ENCODE assay signal across 22 mouse cellular contexts in the genomic region with DNA sequence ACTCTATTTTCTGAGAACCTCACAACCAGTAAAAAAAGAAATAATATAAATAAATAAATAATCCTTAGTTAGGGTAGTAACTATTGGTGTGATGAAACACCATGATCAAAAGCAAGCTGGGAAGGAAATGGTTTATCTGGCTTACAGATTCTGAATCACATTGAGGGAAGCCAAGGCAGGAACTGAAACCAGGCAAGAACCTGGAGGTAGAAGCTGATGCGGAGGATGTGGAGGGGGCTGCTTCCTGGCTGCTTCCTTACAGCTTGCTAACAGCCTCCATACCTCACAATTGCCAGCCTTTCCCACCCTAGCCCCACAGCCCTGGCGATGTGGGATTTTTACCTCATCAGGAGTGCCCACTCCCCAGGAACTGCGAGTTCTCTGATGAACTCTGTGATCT.
DNase-seq lines count a peak whose midpoint lies in the region; ATAC-seq and TF ChIP-seq lines count a peak whose summit lies in the region.
"Had no signal": no experiment of that assay in that cellular context is flagged by ENCODE, and none has a peak within 500 bp of the region (broad histone marks: within the 10 kb centered on the region; RNA-seq: fewer than 3 reads in every experiment).

No protein-coding gene starts in this region.

- no peak overlapping the region for H3K9ac ChIP-seq in kidney, embryonic 15.5 days
- H3K9ac ChIP-seq in CH12.LX (ENCODE audit: insufficient read depth, low read depth) = no peak overlapping the region
- H3K9ac ChIP-seq: forebrain, embryonic 13.5 days; hindbrain, embryonic 12.5 days; limb, embryonic 13.5 days; lung, embryonic 15.5 days had no signal

- H3K4me3 ChIP-seq in kidney, embryonic 15.5 days (replicated peaks) = no peak overlapping the region
- H3K4me3 ChIP-seq in CH12.LX (replicated peaks in 1 of 3; ENCODE audit: low read depth in 2 of 3, low read length in 2 of 3, poor library complexity in 1 of 3) = no peak overlapping the region
- H3K4me3 ChIP-seq in macrophage (ENCODE audit: inconsistent target) = no peak overlapping the region
- H3K4me3 ChIP-seq: erythroblast, embryonic 14.5 days; forebrain, embryonic 13.5 days; heart, adult 2 months; hindbrain, embryonic 12.5 days; layer of hippocampus, adult 2 months; left cerebral cortex, adult 2 months; limb, embryonic 13.5 days; lung, embryonic 15.5 days had no signal

- no peak overlapping the region for H3K4me2 ChIP-seq in kidney, embryonic 15.5 days
- H3K4me2 ChIP-seq in CH12.LX (ENCODE audit: insufficient read depth, low read depth, poor library complexity, severe bottlenecking) = peak overlapping the region; percentile 23; the same call in 1 of the 2 replicates
- H3K4me2 ChIP-seq: forebrain, embryonic 13.5 days; hindbrain, embryonic 12.5 days; limb, embryonic 13.5 days; liver, embryonic 11.5 days; lung, embryonic 15.5 days had no signal

- no peak for ATAC-seq in kidney, embryonic 15.5 days (replicated peaks; ENCODE audit: low FRiP score)
- no peak for ATAC-seq in activated CD4-positive, CD25-positive, alpha-beta regulatory T cell, adult 4 months
- ATAC-seq: forebrain, embryonic 13.5 days had no signal

- no peak for TF ChIP-seq POLR2A in CH12.LX (IDR thresholded peaks at IDR 0.05; ENCODE audit: low read depth, low read length)

- TF ChIP-seq CTCF in CH12.LX (conservative IDR thresholded peaks at IDR 0.05 in 1 of 2, IDR thresholded peaks at IDR 0.05 in 1 of 2; ENCODE audit: low read depth in 2 of 2, low read length in 2 of 2) = no peak

- H3K27me3 ChIP-seq in kidney, embryonic 15.5 days = peaks cover 13% of the 10 kb centered on the region; the same call in 1 of the 2 replicates
- H3K27me3 ChIP-seq in CH12.LX (replicated peaks) = peaks cover 2% of the 10 kb centered on the region
- H3K27me3 ChIP-seq in splenic B cell, adult 2 months (ENCODE audit: control insufficient read depth, insufficient read depth, low read length, poor library complexity, severe bottlenecking) = no peaks in the 10 kb centered on the region
- H3K27me3 ChIP-seq: limb, embryonic 13.5 days; lung, embryonic 15.5 days had no signal

- H3K36me3 ChIP-seq in kidney, embryonic 15.5 days = no peaks in the 10 kb centered on the region
- H3K36me3 ChIP-seq in CH12.LX (replicated peaks in 1 of 2; ENCODE audit: control insufficient read depth in 1 of 2, insufficient read depth in 1 of 2, low read length in 1 of 2) (no peaks in the 10 kb centered on the region), macrophage (ENCODE audit: inconsistent target) (no peaks in the 10 kb centered on the region)
- H3K36me3 ChIP-seq in splenic B cell, adult 2 months (ENCODE audit: control insufficient read depth, insufficient read depth, low read length, poor library complexity, severe bottlenecking) = no peaks in the 10 kb centered on the region
- H3K36me3 ChIP-seq: limb, embryonic 13.5 days; lung, embryonic 15.5 days had no signal

- TF ChIP-seq RAD21 in CH12.LX (IDR thresholded peaks at IDR 0.05; ENCODE audit: low read depth, low read length) = no peak; the same call in 1 of the 2 replicates

- 0 out of 2 replicates have a peak overlapping the region, but pooled peaks have one; percentile 55 for H3K27ac ChIP-seq in kidney, embryonic 15.5 days
- H3K27ac ChIP-seq in CH12.LX (ENCODE audit: insufficient read depth, low read depth) (no peak overlapping the region), macrophage (peak overlapping the region; percentile 84)
- H3K27ac ChIP-seq: forebrain, embryonic 13.5 days; heart, adult 2 months; hindbrain, embryonic 12.5 days; hindbrain, postnatal 0 days; layer of hippocampus, adult 2 months; left cerebral cortex, adult 2 months; limb, embryonic 13.5 days; lung, embryonic 15.5 days had no signal

- H3K79me2 ChIP-seq in CH12.LX (replicated peaks; ENCODE audit: control insufficient read depth, extremely low read depth, insufficient read depth, poor library complexity, severe bottlenecking) = no peaks in the 10 kb centered on the region
- H3K79me2 ChIP-seq in macrophage (ENCODE audit: inconsistent target) = no peaks in the 10 kb centered on the region

- DNase-seq in kidney, adult 18-20 months = no peak
- peak; percentile 63 for DNase-seq in CH12.LX (ENCODE audit: extremely low read depth)
- peak; percentile 45 for DNase-seq in splenic B cell, adult 2 months (ENCODE audit: low read depth, low spot score)
- DNase-seq in Muller cell, postnatal 12 days (ENCODE audit: inconsistent ontology term) = no peak
- DNase-seq: cerebellum, adult 18-20 months; gastrocnemius, postnatal 36 days; heart, adult 2 months; midbrain, embryonic 14.5 days; right cerebral cortex, postnatal 25 days; thymus, postnatal 36 days had no signal

- WGBS in kidney, embryonic 15.5 days = 77% methylated on average over 3 of the region's 3 CpGs
- 19% methylated on average over 3 of the region's 3 CpGs for WGBS in macrophage (ENCODE audit: missing documents)

- in situ Hi-C loops in CH12.LX (cut with MboI; ENCODE audit: low pct_ligation_motif_present, low pct_unique_long_range_greater_than_20kb, low sequenced_read_pairs) = no loop called here

- peak; percentile 84 for TF ChIP-seq EP300 in CH12.LX (IDR thresholded peaks at IDR 0.05; ENCODE audit: low read length)

- H3K9me3 ChIP-seq in kidney, embryonic 15.5 days (replicated peaks) = peaks cover 7% of the 10 kb centered on the region
- H3K9me3 ChIP-seq in CH12.LX (replicated peaks; ENCODE audit: low read length) = peaks cover 9% of the 10 kb centered on the region
- H3K9me3 ChIP-seq: lung, embryonic 15.5 days had no signal

- H3K4me1 ChIP-seq in kidney, embryonic 15.5 days = peaks cover 16% of the 10 kb centered on the region
- H3K4me1 ChIP-seq in CH12.LX (ENCODE audit: control insufficient read depth in 1 of 2, insufficient read depth in 2 of 2) = peaks cover 42 to 76% of the 10 kb centered on the region in 2 experiments
- H3K4me1 ChIP-seq: forebrain, embryonic 13.5 days; hindbrain, embryonic 12.5 days had no signal

- dilution Hi-C loops in CH12.LX (cut with MboI; ENCODE audit: extremely low pct_ligation_motif_present, extremely low pct_unique_long_range_greater_than_20kb, low sequenced_read_pairs) = no loop called here

TF ChIP-seq in CH12.LX, 34 proteins besides CTCF, POLR2A, EP300 and RAD21:
- no peak for TF ChIP-seq SMC3 (IDR thresholded peaks at IDR 0.05; ENCODE audit: low read depth, low read length)
- TF ChIP-seq RCOR1 (conservative IDR thresholded peaks at IDR 0.05; ENCODE audit: low read depth, low read length) = no peak
- TF ChIP-seq BHLHE40 (IDR thresholded peaks at IDR 0.05; ENCODE audit: low read depth, low read length) = 0 out of 2 replicates have a peak, but pooled peaks have one; percentile 14
- TF ChIP-seq MEF2A (IDR thresholded peaks at IDR 0.05; ENCODE audit: borderline replicate concordance, low read depth, low read length) = no peak
- TF ChIP-seq ZNF384 (IDR thresholded peaks at IDR 0.05; ENCODE audit: low read depth, low read length) = no peak
- peak; percentile 39 for TF ChIP-seq ETS1 (conservative IDR thresholded peaks at IDR 0.05; ENCODE audit: low read depth, low read length)
- no peak for TF ChIP-seq TBP (conservative IDR thresholded peaks at IDR 0.05; ENCODE audit: low read depth, low read length)
- TF ChIP-seq USF1 (IDR thresholded peaks at IDR 0.05; ENCODE audit: low read depth, low read length) = no peak
- peak; percentile 82 for TF ChIP-seq IRF4 (IDR thresholded peaks at IDR 0.05; ENCODE audit: low read depth, low read length)

Comparison
In these comparisons a context has a peak if more than half of its experiments do, and no peak if none do; other contexts are left out.
1. DNase-seq: peak in CH12.LX (single experiment) and splenic B cell, adult 2 months (single experiment); none in kidney, adult 18-20 months (single experiment) and Muller cell, postnatal 12 days (single experiment).